23 mouse cellular contexts compared by ENCODE assay signal in genomic region chr10:115861967-115862366, GRCm38 (mm10). TPM values are rescaled to one million over a fixed set of nuclear protein-coding genes. Genes with fewer than 3 reads are reported as not detected.
DNase-seq lines count a peak whose midpoint lies in the region; ATAC-seq and TF ChIP-seq lines count a peak whose summit lies in the region.
"Had no signal": no experiment of that assay in that cellular context is flagged by ENCODE, and none has a peak within 500 bp of the region (broad histone marks: within the 10 kb centered on the region; RNA-seq: fewer than 3 reads in every experiment).

No protein-coding gene starts in this region.

- no peaks in the 10 kb centered on the region for H3K27me3 ChIP-seq in intestine, postnatal 0 days (replicated peaks; ENCODE audit: control insufficient read depth, insufficient read depth, low read length)
- H3K27me3 ChIP-seq: forebrain, embryonic 15.5 days; limb, embryonic 12.5 days; midbrain, embryonic 13.5 days; neural tube, embryonic 12.5 days had no signal

- no peak for TF ChIP-seq CTCF in lung, adult 2 months (IDR thresholded peaks at IDR 0.05; ENCODE audit: insufficient read depth, low read length)
- TF ChIP-seq CTCF in intestine, postnatal 0 days (IDR thresholded peaks at IDR 0.05; ENCODE audit: low read depth), result no peak

- H3K36me3 ChIP-seq in intestine, postnatal 0 days (ENCODE audit: control insufficient read depth, insufficient read depth), result no peaks in the 10 kb centered on the region
- H3K36me3 ChIP-seq: forebrain, embryonic 15.5 days; heart, embryonic 10.5 days; hindbrain, embryonic 10.5 days; limb, embryonic 12.5 days; midbrain, embryonic 13.5 days; neural tube, embryonic 12.5 days had no signal

- ATAC-seq in intestine, postnatal 0 days, result no peak
- ATAC-seq: forebrain, embryonic 15.5 days; hindbrain, embryonic 16.5 days; liver, postnatal 0 days; midbrain, embryonic 13.5 days had no signal

- H3K27ac ChIP-seq in intestine, postnatal 0 days (ENCODE audit: low read depth, low read length), result no peak overlapping the region
- H3K27ac ChIP-seq: forebrain, embryonic 15.5 days; heart, embryonic 10.5 days; hindbrain, embryonic 10.5 days; kidney, postnatal 0 days; limb, embryonic 12.5 days; midbrain, embryonic 13.5 days; neural tube, embryonic 12.5 days had no signal

- TF ChIP-seq POLR2A in lung, adult 2 months (IDR thresholded peaks at IDR 0.05; ENCODE audit: borderline replicate concordance, extremely low read depth, low read depth, low read length), result no peak

- 61% methylated on average over 5 of the region's 5 CpGs for WGBS in lung, adult 2 months
- 33% methylated on average over 5 of the region's 5 CpGs for WGBS in intestine, postnatal 0 days

- no peak overlapping the region for H3K4me3 ChIP-seq in lung, adult 2 months (replicated peaks; ENCODE audit: extremely low read depth, low read depth, low read length)
- H3K4me3 ChIP-seq in intestine, postnatal 0 days (ENCODE audit: low read depth, low read length), result no peak overlapping the region
- H3K4me3 ChIP-seq: forebrain, embryonic 15.5 days; heart, embryonic 10.5 days; hindbrain, embryonic 10.5 days; limb, embryonic 12.5 days; midbrain, embryonic 13.5 days; neural tube, embryonic 12.5 days had no signal

- no peak overlapping the region for H3K9ac ChIP-seq in intestine, postnatal 0 days (ENCODE audit: low read depth, low read length)
- H3K9ac ChIP-seq: forebrain, embryonic 15.5 days; limb, embryonic 12.5 days; liver, postnatal 0 days; midbrain, embryonic 13.5 days; neural tube, embryonic 12.5 days had no signal

- peak; percentile 61 for DNase-seq in embryo, embryonic 10 days (ENCODE audit: low spot score)
- no peak for DNase-seq in embryo, embryonic 9.5 days (ENCODE audit: extremely low spot score)
- peak; percentile 6 for DNase-seq in lung, postnatal 10 days
- no peak for DNase-seq in lung, adult 2 months
- peak; percentile 9 for DNase-seq in yolk sac, embryonic 10.5 days (ENCODE audit: low spot score)
- DNase-seq in retina, postnatal 1 day, result no peak
- DNase-seq: adrenal gland, postnatal 10 days; cerebellum, adult 18-20 months; cerebellum, postnatal 14 days; kidney, adult 18-20 months; liver, postnatal 0 days; right cerebral cortex, adult 18-20 months; right cerebral cortex, postnatal 4 days had no signal

- no peaks in the 10 kb centered on the region for H3K9me3 ChIP-seq in intestine, postnatal 0 days (ENCODE audit: control insufficient read depth)
- H3K9me3 ChIP-seq: forebrain, embryonic 15.5 days; heart, embryonic 10.5 days; hindbrain, embryonic 10.5 days; limb, embryonic 12.5 days; midbrain, embryonic 13.5 days; neural tube, embryonic 12.5 days had no signal

- no peaks in the 10 kb centered on the region for H3K4me1 ChIP-seq in lung, adult 2 months (ENCODE audit: control insufficient read depth, insufficient read depth, low read length)
- H3K4me1 ChIP-seq in intestine, postnatal 0 days (replicated peaks; ENCODE audit: control insufficient read depth, insufficient read depth, low read length), result no peaks in the 10 kb centered on the region
- H3K4me1 ChIP-seq: forebrain, embryonic 15.5 days; midbrain, embryonic 13.5 days; neural tube, embryonic 12.5 days had no signal

- H3K4me2 ChIP-seq in intestine, postnatal 0 days (replicated peaks; ENCODE audit: low read depth), result 0 out of 2 replicates have a peak overlapping the region, but pooled peaks have one; percentile 24
- H3K4me2 ChIP-seq: forebrain, embryonic 15.5 days; limb, embryonic 12.5 days; liver, embryonic 11.5 days; midbrain, embryonic 13.5 days; neural tube, embryonic 12.5 days had no signal

RNA-seq across cellular contexts. Expression of gene Tspan8, which starts 45.3 kb away (rescaled TPM):
- polyA plus RNA-seq in lung, adult 2 months (2012; rRNA removed), result 32.0 and 61.3 TPM in 2 replicates
- polyA plus RNA-seq in intestine, postnatal 0 days (2015; fragmentation: Nextera tagmentation; extraction: Ambion mirVana), result 204 and 208 TPM in 2 replicates

Comparison
In these comparisons a context has a peak if more than half of its experiments do, and no peak if none do; other contexts are left out.
1. DNase-seq: peak in embryo, embryonic 10 days (single experiment), lung, postnatal 10 days (single experiment) and yolk sac, embryonic 10.5 days (single experiment); none in embryo, embryonic 9.5 days (single experiment), lung, adult 2 months (single experiment) and retina, postnatal 1 day (single experiment).